Mouse (Mus musculus) fibroblast of lung, adult 2 months (primary cell): ENCODE measurements at regions not wholly inside any gene's neighbourhood (a gene's known extent, or its start where the extent isn't known, plus 50 kb on each side); places are given as distances from the start of the nearest gene placed in this dataset.

Experiments used
- DNase-seq: peaks from one replicate; pipeline ENCODE4 v3.0.0-alpha.2; 2011; ENCODE audit warnings: low read depth

GRCm38 (mm10) chr16:78635257-78635656, 58.7 kb upstream of the D16Ertd472e start:
- no peak for DNase-seq

- DNase-seq: no peak
Observed at GRCm38 (mm10) chr16:78631797-78632196, 55.3 kb upstream of the D16Ertd472e start.

GRCm38 (mm10) chr16:78626803-78627202, 50.3 kb upstream of the D16Ertd472e start:
- no peak for DNase-seq
